Mouse (Mus musculus) B cell, adult 2 months (primary cell): ENCODE results near the gene Poc1a.

Source experiments
- DNase-seq, 2 experiments: peaks; one replicate each; pipeline ENCODE4 v3.0.0; 2022

Poc1a gene

DNA sequence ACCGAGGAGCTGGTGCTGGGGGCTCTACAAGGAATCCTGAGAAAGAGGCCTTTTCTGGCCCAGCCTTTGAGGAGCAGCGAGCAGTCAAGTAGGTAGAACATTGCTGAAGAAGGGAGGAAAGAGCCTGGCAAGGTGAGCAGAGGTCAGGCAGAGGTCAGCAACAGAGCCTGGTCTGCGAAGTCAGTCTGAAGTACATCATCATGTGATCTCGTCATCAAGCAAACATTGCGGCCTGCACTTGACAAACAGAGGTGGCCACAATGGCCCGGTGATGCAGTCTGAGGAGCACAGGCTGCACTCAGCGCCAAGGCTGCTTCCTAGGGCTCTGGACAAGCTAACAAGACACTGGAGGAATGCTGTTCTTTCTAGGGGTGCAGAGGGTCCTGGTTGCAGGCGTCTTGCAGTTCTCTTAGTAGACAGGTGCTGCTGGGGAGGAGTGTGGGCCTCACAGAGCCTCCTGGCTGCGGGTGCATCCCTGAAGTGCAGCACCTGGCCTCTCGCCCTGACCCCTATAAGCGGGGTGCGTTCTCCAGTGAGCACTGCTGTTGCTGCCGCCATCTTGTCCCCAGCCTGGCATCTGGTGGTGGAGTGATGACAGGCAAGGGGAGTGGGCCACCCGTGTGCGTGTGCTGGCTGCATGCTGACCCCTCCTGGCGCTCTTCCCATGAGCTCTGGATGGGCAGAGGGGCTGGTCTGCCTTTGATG, 21.7 kb downstream of the Poc1a start:
- no peak for DNase-seq

DNA sequence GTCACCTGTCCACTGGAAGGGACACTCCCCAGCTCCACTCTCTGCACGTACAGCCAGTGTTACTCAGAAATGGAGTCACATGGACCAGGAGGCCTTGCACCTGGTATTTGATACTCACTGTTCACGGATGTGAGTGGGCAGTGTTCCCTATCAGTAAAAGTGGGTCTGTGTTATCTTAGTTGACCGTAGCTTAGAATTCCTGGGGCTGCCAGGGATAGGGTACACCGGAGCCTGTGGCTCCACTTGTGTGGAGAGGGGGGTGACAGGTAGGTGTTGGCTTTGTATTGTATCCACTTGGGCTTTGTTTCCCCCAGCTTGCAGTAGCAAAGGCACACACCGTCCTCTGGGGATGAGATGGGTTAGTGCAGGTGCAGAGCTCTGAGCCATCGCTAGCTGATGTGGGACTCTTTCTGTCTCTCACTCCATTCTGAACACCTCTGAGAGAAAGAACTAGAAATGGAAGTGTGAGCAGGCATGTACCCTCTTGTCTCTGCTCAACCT, 22.6 kb downstream of the Poc1a start:
- DNase-seq: no peak

DNA sequence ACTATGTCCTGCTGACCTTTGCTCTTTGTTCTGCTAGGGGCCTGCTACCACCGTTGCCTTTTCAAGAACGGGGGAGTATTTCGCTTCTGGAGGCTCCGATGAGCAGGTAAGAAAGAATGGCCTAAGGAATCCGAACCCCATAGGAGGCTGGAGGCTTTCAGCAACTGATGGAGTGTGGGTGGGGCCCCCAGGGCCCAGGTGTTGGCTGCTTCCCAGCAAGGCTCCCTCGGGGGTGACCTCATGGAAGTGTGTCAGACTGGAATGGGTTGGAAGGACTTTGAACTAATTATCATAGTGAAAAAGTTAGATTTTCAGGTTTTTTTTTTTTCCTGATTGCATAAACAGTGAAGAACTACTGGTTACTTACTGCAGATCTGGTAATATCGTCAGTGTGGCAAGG, 24.4 kb downstream of the Poc1a start:
- no peak for DNase-seq

DNA sequence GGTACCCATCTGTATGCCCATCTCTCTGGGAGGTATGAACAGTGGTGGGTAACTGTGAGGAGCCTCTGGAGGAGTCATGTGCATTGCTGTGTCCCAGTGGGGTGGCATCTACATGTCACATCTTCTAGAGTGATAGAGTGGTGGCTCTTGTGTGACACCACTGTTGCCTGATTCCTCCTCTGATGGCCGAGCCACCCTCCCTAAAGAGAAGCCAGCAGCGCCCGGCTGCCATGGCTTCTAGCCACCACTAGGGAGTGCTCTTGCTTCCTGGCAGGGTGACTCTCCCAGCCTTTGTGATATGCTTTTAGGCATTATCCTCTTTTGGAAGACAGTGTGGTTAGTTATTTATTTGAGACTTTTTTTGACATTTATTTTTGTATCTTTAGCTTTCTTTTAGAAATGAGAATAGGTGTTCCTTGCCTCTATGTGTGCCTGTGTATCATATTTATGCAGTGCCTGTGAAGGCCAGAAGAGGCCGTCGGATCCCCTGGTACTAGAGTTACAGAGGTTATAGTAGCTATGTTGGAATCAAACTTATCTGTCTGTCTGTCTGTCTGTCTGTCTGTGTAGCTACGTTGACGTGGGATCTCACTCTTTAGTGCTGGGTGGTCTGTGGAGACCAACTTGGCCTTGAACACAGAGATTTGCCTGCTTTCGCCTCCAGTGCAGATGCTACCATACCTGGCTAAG, 25.9 kb downstream of the Poc1a start:
- peak; percentile 75 to 76 for DNase-seq

DNA sequence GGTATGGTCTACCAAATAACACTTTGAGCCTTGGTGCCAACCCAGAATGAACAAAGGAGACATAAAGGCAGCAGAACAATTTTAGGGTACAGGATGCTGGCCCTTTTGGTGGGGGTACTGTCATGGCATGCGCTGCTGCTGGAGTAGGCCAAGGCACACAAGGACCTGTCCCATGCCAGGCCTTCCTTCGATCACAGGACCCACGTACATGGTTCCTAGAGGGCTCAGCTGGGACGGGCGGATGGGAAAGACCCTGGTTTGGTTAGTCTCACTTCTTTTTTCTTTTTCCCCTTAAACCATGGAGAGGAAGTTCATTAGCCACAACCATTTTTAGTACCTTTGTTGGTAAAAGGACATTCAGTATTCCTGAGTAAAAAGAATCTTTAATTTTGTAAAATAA, 27.3 kb downstream of the Poc1a start:
- no peak for DNase-seq

DNA sequence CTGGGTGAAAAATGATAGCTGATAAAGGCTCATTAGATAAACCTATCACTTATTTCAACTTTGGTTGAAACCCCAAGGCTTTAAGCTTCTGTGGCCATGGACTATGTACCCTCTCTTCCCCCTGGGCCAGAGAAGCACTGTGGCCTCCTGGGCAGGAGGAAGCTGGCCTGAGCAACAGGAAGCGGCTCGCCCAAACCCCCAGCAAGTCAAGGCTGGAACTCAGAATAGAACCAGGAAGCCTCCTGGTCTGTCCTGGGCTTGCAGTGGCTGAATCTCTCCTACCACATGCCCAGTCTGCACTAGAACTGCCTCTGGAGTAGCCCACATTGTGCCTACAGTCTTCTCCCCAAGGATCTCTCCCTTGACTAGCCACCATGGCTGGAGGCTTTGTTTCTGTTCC, 27.7 kb downstream of the Poc1a start:
- DNase-seq: peak in 1 of 2 experiments; percentile 11

DNA sequence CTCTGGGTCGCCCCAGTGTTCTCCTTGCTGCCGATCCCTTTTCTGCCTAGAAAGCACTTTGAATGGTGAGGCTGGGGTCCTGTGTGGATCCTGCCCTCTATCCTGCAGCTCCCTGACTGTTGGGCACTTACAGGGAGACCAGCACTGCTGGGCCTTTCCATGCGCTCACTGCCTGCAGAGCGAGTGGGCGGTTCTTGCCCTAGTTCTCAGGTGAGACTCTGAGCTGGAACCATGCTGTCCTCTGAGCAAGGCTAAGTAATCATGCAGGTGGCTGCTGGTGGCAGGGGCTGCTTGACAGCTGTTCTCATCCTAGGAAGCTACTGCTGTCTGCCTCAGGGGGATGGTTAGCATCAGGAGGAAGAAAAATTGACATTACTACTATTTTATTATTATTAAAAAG, 28.1 kb downstream of the Poc1a start:
- DNase-seq: no peak

DNA sequence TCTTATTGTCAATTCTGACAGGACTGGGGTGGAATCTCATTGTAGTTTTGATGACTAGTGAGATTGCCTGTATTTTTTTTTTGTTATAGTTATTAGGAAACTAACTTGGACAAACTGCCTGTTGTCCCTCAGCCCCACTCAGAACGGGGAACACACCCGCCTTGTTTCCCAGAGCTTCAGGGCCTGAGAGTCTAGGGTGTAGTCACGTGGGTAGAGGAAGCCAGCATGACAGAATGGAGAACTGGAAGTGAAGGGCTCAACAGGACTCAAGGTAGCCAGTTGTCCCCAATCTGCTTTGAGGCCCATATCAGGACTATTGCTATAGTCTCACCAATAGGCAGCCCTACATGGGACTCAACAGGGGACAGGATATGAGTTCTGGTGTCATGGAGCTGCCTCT, 29.0 kb downstream of the Poc1a start:
- DNase-seq: no peak

DNA sequence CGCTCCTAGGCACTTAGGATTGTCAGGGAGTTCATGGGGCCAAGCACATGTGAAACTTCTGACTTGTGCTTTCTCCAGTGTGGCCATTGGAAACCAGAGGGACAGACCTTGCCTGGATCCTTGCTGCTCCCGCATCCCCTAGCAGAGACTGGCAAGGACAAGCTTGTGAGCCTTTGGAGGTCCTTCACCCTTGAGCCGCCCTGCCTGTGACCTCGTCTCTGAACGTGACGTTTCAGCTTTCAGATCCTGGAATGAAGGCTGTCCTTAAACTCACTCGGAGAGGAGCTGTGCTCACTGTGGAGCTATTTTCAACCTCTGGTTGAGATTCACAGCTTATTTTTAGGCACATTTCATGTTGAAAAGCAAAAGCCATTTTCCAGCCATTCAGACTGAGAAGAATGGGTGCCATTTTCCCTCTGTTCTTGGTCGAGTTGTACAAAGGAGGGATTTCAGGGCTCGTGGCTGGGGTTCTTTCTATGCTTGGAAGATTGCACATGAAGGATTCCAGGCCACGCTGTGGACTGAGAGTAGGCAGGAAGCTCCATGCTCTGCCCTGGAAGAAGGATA, 30.8 kb downstream of the Poc1a start:
- no peak for DNase-seq

DNA sequence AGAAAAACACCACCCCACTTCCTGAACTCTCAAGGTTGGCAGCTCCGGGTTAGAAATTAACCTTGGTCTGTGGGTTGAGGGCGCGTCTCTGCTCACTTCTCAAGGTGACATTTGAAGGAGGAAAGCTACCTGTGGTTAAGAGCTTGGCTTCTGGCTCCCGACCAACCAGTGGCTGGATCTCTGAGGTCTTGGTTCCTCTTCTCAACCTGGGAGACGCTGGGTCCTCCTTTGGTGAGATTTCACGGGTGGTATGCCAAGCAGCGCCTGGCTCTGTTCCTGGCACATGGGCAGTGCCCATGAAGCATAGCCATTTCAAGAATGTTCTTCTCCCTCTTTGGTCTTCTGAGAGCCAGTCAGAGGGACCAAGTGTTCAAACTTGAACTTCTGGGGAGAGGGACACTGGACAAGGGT, 32.1 kb downstream of the Poc1a start:
- DNase-seq: no peak

DNA sequence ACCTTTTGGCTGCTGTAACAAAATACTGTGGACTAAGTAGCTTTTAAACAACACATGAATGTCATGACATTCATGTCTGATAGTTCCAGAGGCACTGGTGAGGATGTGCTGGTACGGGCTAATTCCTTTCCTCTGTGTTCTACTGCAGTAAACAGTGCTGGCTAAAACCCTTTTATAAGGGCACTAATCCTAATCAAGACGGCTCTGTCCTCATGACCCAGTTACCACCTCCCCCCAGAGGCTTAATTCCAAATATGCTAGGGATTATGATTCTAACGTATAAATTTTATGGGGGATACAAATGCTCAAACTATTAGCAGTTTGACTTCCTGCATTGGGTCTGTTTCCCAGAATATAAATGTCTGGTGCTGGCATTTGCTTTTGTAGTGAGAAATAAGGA, 33.3 kb downstream of the Poc1a start:
- no peak for DNase-seq

DNA sequence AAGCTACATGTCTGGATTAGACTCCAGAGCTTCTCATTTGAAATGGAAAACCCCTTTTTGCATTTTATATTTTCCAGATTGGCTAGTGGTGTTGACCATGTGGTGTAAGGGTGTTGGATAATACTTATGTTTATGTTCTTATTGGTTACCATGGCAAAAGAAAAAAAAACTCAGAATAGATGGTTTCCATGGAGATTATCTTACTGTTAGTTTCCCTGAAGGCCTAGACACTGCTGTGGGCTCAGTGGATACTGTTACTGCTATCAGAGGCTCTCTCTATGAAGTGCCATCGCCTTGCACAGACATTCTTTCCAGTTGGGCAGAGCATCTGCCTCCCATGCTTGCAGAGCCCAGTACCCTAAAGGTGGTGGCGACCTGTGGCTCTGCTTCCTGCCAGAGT, 37.2 kb downstream of the Poc1a start:
- DNase-seq: no peak

DNA sequence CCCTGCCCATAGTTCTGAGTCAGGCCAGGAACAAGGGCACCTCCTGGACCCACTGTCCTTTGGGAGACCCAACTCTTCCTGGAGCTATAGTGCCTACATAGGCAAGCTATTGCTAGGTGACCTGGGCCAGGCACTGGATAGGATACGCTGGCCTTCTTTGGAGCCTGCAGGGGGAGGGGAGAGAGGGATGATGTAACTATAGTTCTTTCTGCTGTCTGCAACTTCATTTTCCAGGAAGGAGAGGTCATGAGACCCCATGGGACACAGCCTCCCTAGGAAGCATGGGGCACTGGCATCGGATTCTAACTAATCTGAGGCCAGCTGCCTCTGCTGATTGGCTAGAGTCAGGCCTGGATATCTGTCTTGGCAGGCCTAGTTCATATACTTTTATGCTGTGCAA, 38.2 kb downstream of the Poc1a start:
- no peak for DNase-seq

DNA sequence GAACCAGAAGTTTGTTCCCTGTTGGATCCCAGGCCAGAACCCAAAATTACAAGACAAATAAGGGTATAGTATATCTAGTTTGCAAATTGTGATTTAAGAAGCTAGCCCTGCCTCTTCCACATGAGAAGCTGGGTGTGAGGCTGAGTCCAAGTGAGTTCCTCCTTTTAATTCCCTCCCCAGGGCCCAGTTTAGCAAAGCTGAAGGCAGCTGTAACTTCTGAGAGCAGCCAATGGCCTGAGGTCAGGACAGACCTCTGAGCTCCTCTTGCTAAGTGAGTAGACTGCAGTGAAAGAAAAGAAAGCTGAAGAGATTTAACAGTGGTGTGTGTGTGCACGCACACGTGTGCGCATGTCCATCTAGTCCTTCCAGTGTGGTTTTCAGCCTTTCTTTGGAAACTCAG, 41.6 kb downstream of the Poc1a start:
- no peak for DNase-seq

DNA sequence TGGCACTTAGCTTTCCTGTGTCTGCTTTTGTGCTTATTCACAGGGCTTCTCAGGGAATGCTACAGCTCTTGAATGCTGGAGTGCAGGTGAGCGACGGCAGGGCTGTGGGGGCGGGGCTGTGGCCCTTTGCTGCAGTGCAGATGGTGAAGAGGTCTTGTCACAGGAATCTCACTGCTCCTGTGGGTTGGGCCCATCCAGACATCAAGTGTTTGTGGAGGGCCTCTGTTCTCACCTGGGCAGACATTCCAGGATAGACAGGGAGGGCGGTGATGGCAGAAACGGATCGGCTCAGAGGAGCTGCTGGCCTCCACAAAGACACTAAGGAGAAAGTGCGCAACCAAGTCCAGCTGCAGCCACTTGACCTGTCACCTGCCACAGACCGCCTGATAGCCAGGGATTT, 45.4 kb downstream of the Poc1a start:
- no peak for DNase-seq

DNA sequence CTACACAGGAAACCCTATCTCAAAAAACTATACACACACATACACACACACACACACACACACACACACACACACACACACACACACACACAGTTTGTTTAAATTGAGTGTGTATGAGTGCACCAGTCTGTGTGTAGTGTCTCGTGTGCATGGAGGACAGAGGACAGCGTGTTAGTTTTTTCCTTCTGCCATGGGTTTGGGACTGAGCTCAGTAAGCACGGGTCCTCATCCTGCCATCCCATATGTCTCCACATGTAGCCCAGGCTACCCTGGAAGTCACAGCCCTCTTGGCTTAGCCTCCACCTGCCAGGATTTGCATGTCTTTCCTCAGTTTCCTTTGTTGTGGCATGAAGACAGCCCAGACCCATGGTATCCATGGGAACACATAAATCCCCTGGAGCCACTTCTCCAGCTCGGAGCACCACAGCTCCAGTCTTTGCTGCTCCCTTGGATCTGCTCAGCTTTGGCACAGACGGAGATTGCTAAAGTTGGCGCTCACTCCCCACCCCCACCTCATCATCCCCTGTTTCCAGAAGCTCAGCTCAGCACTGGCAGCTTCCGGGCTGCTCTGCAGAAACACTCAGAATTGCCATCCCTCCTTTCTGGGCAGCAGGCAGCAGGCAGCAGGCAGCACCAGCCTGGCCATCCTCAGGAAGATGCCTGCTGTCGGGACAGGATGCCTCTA, 46.4 kb downstream of the Poc1a start:
- DNase-seq: no peak

DNA sequence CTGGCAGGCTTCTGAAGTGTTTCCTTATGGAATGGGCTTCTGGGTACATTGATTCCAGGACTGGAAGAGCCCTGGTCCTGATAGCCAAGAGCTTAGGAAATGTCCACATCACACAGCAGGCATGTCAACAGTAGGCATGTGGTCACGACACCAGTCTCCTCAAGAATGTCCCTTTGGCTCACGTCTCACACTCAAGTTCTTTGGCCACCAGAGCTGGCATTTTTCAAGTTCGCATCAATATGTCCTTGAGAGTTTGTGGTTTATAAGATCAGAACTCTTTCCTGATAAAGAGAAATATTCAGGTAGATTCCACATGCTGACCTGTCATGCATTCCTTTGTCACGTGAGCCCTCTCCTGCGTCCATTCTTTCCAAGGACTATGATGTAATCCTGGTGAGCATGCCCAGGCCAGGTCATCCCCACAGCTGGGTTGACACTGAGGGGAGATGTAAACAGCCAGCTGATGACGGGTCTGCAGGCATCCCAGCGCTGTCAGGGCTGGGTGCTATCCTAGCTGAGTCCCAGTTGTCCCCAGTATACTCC, 47.3 kb downstream of the Poc1a start:
- DNase-seq: no peak

DNA sequence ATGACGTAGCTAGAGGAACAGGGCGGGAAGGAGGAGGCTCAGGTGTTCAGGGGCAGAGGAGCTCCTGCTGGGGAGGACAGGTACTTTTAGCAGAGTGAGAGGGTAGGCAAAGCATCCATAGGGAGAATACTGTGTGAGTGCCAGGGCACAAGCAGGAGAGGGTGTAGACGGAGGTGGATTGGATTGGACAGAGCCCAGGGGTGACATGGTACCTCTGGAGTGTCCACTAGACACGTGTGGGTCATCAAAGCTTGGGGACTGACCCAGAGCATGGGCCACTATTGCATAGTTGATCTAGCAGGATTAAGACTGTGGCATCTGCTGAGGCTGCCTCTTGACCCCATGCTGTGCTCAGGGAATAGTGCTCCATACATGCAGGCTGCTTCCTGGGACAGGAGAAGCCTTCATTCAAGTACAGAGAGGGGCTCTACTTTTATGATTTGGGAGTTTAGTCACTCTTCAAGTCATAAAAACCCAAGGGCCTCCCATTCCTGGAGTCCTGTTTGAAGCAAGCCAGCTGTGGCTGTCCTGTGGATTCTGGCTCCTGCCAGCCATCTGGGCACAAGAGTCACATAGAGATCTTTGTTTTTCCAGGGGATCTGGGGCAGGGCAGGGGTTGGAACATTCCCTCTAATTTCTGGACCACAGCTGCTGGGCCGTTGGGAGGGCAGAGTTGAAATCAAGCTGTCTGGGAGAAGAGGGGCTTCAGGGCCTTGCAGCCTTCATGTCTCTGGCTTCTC, 48.1 kb downstream of the Poc1a start:
- DNase-seq: no peak

DNA sequence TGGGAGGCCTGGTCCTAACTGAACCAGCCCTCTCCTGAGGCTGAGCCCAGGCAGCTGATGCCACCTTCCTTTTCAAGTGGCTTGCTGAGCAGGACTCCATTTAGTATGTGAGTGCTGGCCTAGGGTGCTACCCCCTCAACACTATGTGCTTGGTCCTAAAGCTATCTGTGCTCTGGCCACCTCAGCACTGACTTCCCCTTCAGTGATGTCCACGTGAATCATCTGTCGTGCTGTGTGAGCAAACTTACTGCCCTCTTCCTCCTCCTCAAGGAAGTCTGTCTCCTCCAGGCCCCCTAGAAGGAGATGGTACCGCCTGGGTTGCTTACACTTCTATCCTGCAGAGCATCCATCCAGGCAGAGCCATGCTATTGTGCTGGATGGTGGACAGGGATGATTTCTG, 51.9 kb downstream of the Poc1a start:
- no peak for DNase-seq

DNA sequence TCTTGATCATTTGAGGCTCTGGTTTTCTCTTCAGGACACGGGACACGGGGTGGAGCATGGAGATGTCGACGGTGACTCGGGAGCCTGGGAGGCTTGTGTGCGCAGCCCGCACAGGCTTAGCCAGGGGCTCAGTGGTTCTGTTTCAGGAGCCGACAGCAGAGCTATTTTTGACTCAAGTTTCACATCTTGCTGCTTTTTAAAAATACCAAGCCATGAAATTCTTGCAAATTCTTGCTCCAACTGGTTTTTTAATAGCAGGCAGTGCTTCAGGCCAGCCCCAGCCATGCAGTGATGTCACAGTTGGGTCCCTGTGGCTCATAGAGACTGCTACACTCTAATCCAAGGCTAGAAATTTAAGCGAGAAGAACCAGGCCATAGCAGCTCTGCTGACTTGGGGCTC, 56.8 kb downstream of the Poc1a start:
- DNase-seq: no peak

DNA sequence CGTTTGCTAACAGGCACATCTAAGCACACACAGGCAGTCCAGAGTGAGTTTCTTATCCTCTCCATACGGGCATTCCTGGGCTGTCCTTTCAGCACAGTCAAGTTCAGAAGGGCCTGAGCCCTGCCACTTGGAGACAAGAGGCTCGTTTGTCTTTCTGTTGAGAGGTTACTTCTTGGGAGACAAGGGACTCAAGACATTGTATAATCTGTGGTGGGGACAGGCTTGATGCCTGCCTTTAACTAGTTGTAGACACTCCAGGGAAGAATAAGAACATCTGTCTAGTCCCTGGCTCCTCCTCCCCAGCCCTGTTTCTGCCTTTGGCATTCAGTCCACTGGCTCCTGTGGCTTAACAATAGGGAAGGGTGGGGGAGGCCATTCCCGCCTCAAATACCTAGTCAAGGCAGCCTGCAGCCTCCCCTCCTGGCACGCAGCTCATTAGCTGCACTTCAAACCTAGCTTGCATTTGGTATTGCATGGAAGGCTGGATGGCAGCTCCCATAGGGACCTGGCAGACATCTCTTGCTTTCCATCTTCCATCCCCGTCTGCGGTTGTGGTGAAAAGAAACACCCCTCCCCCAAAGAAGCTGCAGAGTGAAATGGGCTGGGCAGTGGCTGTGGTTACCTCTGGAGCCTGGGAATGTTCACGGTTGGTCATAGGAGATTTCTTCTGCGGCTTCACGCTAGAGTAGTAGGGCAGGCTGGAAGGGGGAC, 57.8 kb downstream of the Poc1a start:
- no peak for DNase-seq

DNA sequence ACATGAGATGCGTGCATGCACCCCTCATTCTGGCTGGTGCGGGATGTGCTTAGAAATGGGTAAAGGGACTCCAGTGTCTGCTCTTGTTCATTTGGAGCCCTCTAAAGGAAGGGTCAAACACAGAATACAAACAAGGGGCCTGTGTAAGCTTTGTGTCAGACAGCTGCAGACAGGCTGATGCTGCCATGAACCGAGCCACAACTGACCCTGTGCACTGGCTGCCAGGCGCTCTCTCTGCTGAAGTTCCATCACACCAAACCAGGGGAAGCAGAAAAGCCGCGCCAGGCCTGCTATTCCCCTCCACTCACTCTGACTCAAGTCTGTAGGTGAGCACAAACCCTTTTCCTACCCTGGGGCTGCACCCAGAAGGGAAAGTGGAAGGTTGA, 58.3 kb downstream of the Poc1a start:
- no peak for DNase-seq
